Mouse (Mus musculus) embryonic facial prominence, embryonic 12.5 days (tissue): Measurements from ENCODE around the gene Olfr1129. TPM values are rescaled to one million over a fixed set of nuclear protein-coding genes. Genes with fewer than 3 reads are reported as not detected.
"Not testable (repeated sequence)": the region's sequence is repeated elsewhere in the genome, so short reads cannot be mapped to it uniquely, and the experiment has no call there.

Experiments used
- ATAC-seq: fragments of 200-750 bp; cut with Nextera tagmentation; 2 replicates; pipeline ENCODE4 v1.8.0; 2017; ENCODE audit not compliant: insufficient number of reproducible peaks, insufficient read depth, low FRiP score, low TSS enrichment
- H3K27ac ChIP-seq: fragments of 300-500 bp; sonication (generic); 2 replicates; pipeline ENCODE4 v1.5.1; 2016; ENCODE audit warnings: mild to moderate bottlenecking
- H3K27me3 ChIP-seq: fragments of 300-500 bp; sonication (generic); 2 replicates; pipeline ENCODE4 v1.6.1; 2016; ENCODE audit warnings: mild to moderate bottlenecking, moderate library complexity
- H3K36me3 ChIP-seq: fragments of 300-500 bp; sonication (generic); 2 replicates; pipeline ENCODE4 v1.6.1; 2016; ENCODE audit warnings: mild to moderate bottlenecking
- H3K4me1 ChIP-seq: fragments of 300-500 bp; sonication (generic); 2 replicates; pipeline ENCODE4 v1.6.1; 2016
- H3K4me2 ChIP-seq: fragments of 300-500 bp; sonication (generic); replicated peaks from 2 replicates; pipeline ENCODE4 v1.6.1; 2016; ENCODE audit warnings: mild to moderate bottlenecking, moderate library complexity
- H3K4me3 ChIP-seq: fragments of 300-500 bp; sonication (generic); 2 replicates; pipeline ENCODE4 v1.5.1; 2016; ENCODE audit warnings: mild to moderate bottlenecking
- H3K9ac ChIP-seq: fragments of 300-500 bp; sonication (generic); 2 replicates; pipeline ENCODE4 v1.6.1; 2016; ENCODE audit warnings: mild to moderate bottlenecking, moderate library complexity
- H3K9me3 ChIP-seq: fragments of 300-500 bp; sonication (generic); 2 replicates; pipeline ENCODE4 v1.6.1; 2016; ENCODE audit warnings: mild to moderate bottlenecking, moderate library complexity
- WGBS: fragments of 180-500 bp; shearing (Covaris S2); methylation state at CpG from one replicate; pipeline ENCODE4 v1.1.7; 2016; 5-methylcytosine and 5-hydroxymethylcytosine counted together
- polyA plus RNA-seq: library from polyadenylated mRNA; unstranded; fragments of >200 nt; fragmentation: Nextera tagmentation; extraction: Ambion mirVana; gene quantifications from 2 replicates; pipeline ENCODE4 v1.2.1, GENCODE M21; 2016

The Olfr1129 gene
- not detected in 2 replicates for polyA plus RNA-seq

DNA sequence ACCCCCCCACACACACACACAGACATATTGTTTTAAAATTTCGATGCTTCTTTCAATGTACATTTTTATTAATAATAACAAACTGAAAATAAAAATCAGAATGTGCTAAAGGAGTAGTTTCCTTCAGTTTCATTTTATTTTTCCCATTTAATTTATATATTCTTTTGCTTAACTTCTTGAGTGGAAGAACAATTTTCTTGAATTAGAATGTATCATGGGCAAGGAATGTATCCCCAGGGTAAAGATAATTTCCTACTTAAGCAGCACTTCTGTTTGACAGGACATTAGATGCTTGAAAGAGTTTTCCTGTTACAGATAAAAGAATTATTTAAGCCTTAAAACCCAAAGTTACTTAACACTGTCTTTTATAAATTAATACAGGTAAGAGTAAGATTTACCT, at the start of gene Olfr1129:
Olfr1129 (plus strand) TSS at position 301 of the 400 bp plus-strand sequence.
- H3K4me1 ChIP-seq, H3K4me3 ChIP-seq, H3K36me3 ChIP-seq, H3K9ac ChIP-seq, H3K27ac ChIP-seq, H3K4me2 ChIP-seq, H3K9me3 ChIP-seq, ATAC-seq, H3K27me3 ChIP-seq: not testable (repeated sequence)
- WGBS: 83% methylated on average over 1 of the region's 1 CpGs

- not testable (repeated sequence) for H3K27ac ChIP-seq, H3K4me1 ChIP-seq, H3K9me3 ChIP-seq, ATAC-seq, H3K9ac ChIP-seq, H3K36me3 ChIP-seq, H3K27me3 ChIP-seq
- peak overlapping the region; percentile 40 for H3K4me2 ChIP-seq
- 31% methylated on average over 38 of the region's 39 CpGs for WGBS
- H3K4me3 ChIP-seq: peak overlapping the region; percentile 7; the same call in 1 of the 2 replicates
Observed at GRCm38 (mm10) chr2:87525899-87526616, 47.6 kb upstream of the Olfr1129 start.

- Histone ChIP-seq H3K4me1 (no peaks in the 10 kb centered on the region), H3K4me3 (no peak within 1 kb of the TSS), H3K4me2 (no peak within 1 kb of the TSS), H3K9me3 (no peaks in the 10 kb centered on the region), H3K36me3 (no peaks in the 10 kb centered on the region), H3K9ac (no peak within 1 kb of the TSS), H3K27me3 (no peaks in the 10 kb centered on the region), H3K27ac (no peak within 1 kb of the TSS)
- ATAC-seq: no peak
Observed at GRCm38 (mm10) chr2:87531496-87531895, 42.2 kb upstream of the Olfr1129 start, which contains the start of gene Olfr153. Gene Olfr153 (plus strand): TSS chr2:87531796.

GRCm38 (mm10) chr2:87534826-87535225, 38.9 kb upstream of the Olfr1129 start:
- H3K9ac ChIP-seq: no peak overlapping the region
- no peak overlapping the region for H3K4me2 ChIP-seq
- H3K4me3 ChIP-seq: no peak overlapping the region
- no peak overlapping the region for H3K27ac ChIP-seq
- H3K27me3 ChIP-seq: no peaks in the 10 kb centered on the region
- H3K4me1 ChIP-seq: no peaks in the 10 kb centered on the region
- H3K9me3 ChIP-seq: no peaks in the 10 kb centered on the region
- WGBS: 68% methylated on average over 2 of the region's 2 CpGs
- no peak for ATAC-seq
- no peaks in the 10 kb centered on the region for H3K36me3 ChIP-seq

GRCm38 (mm10) chr2:87545442-87545841, 28.3 kb upstream of the Olfr1129 start, which contains the start of gene Olfr1128:
Gene Olfr1128 (minus strand): TSS chr2:87545542.
- ATAC-seq: no peak
- WGBS: 94% methylated on average over 1 of the region's 1 CpGs
- H3K4me3 ChIP-seq: no peak within 1 kb of the TSS

GRCm38 (mm10) chr2:87605912-87606311, 32.2 kb downstream of the Olfr1129 start, which contains the start of gene Olfr1130:
Gene Olfr1130 (plus strand): TSS chr2:87606212.
- H3K36me3 ChIP-seq, H3K4me3 ChIP-seq, H3K4me2 ChIP-seq, ATAC-seq, H3K9ac ChIP-seq, H3K27me3 ChIP-seq, H3K4me1 ChIP-seq, H3K27ac ChIP-seq, H3K9me3 ChIP-seq: not testable (repeated sequence)

More at GRCm38 (mm10) chr2:87545442-87545841, 28.3 kb upstream of the Olfr1129 start, which contains the start of gene Olfr1128:
- Histone ChIP-seq H3K9me3 (no peaks in the 10 kb centered on the region), H3K36me3 (no peaks in the 10 kb centered on the region), H3K27ac (no peak within 1 kb of the TSS), H3K9ac (no peak within 1 kb of the TSS), H3K27me3 (no peaks in the 10 kb centered on the region), H3K4me2 (no peak within 1 kb of the TSS), H3K4me1 (no peaks in the 10 kb centered on the region)

DNA sequence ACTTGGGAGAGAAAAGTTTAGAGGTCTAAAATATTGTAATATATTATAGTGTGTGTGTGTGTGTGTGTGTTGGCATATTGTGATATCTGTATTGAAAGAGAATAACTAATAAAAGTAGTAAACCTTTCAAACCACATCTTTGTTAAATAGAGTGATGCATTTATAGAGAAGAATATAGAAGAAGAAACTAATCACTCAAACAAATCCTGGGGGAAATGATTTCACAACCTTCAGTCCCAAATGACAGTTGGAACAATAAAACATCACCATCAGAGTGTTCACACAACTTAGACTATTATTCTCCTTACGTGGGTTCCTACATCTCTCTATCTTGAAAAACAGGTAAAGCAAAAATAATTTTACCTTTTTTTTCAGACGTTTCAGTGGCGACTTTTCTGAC, 53.1 kb downstream of the Olfr1129 start, which contains the start of gene Olfr1131:
Olfr1131 (plus strand) TSS at position 301 of the 400 bp plus-strand sequence.
- Histone ChIP-seq H3K27me3 (no peaks in the 10 kb centered on the region), H3K9ac (no peak within 1 kb of the TSS), H3K36me3 (no peaks in the 10 kb centered on the region), H3K9me3 (no peaks in the 10 kb centered on the region), H3K4me3 (no peak within 1 kb of the TSS), H3K4me2 (no peak within 1 kb of the TSS), H3K27ac (no peak within 1 kb of the TSS), H3K4me1 (no peaks in the 10 kb centered on the region)
- ATAC-seq: no peak
- WGBS: 77% methylated on average over 3 of the region's 3 CpGs

Other genes with a start within 250 kb of the Olfr1129 start
- gene Olfr1120, start 219.1 kb upstream of the Olfr1129 start, polyA plus RNA-seq: not detected in 2 replicates
- not detected in 2 replicates for gene Olfr1121, start 204.0 kb upstream of the Olfr1129 start, polyA plus RNA-seq
- gene Olfr1122, start 188.1 kb upstream of the Olfr1129 start, polyA plus RNA-seq: not detected in 2 replicates
- gene Olfr1123, start 157.3 kb upstream of the Olfr1129 start, polyA plus RNA-seq: not detected in 2 replicates
- gene Olfr1124, start 143.6 kb upstream of the Olfr1129 start, polyA plus RNA-seq: 0.09 and 0.11 TPM in 2 replicates
- gene Olfr1126, start 119.9 kb upstream of the Olfr1129 start, polyA plus RNA-seq: not detected in 2 replicates
- gene Pramel7, start 76.8 kb upstream of the Olfr1129 start, polyA plus RNA-seq: not detected in 2 replicates
- not detected in 2 replicates for gene Pramel6, start 67.3 kb upstream of the Olfr1129 start, polyA plus RNA-seq
- gene Olfr153, start 42.1 kb upstream of the Olfr1129 start, polyA plus RNA-seq: not detected in 2 replicates
- gene Olfr1128, start 28.4 kb upstream of the Olfr1129 start, polyA plus RNA-seq: not detected in 2 replicates
- gene Olfr1130, start 32.3 kb downstream of the Olfr1129 start, polyA plus RNA-seq: not detected in 2 replicates
- gene Olfr1131, start 53.2 kb downstream of the Olfr1129 start, polyA plus RNA-seq: not detected in 2 replicates
- gene Olfr1132, start 63.6 kb downstream of the Olfr1129 start, polyA plus RNA-seq: not detected in 2 replicates
- gene Olfr1133, start 73.5 kb downstream of the Olfr1129 start, polyA plus RNA-seq: not detected in 2 replicates
- gene Olfr1134, start 84.6 kb downstream of the Olfr1129 start, polyA plus RNA-seq: not detected in 2 replicates
- gene Olfr1135, start 99.8 kb downstream of the Olfr1129 start, polyA plus RNA-seq: not detected in 2 replicates
- gene Olfr1136, start 120.0 kb downstream of the Olfr1129 start, polyA plus RNA-seq: not detected in 2 replicates
- not detected in 2 replicates for gene Olfr1137, start 139.3 kb downstream of the Olfr1129 start, polyA plus RNA-seq
- not detected in 2 replicates for gene Olfr1138, start 166.1 kb downstream of the Olfr1129 start, polyA plus RNA-seq
- gene Olfr1140, start 169.8 kb downstream of the Olfr1129 start, polyA plus RNA-seq: not detected in 2 replicates
- not detected in 2 replicates for gene Olfr1141, start 180.1 kb downstream of the Olfr1129 start, polyA plus RNA-seq
- not detected in 2 replicates for gene Olfr152, start 205.6 kb downstream of the Olfr1129 start, polyA plus RNA-seq
- gene Olfr1143, start 226.7 kb downstream of the Olfr1129 start, polyA plus RNA-seq: not detected in 2 replicates
- gene Olfr1145, start 235.9 kb downstream of the Olfr1129 start, polyA plus RNA-seq: not detected in 2 replicates